Mouse (Mus musculus) layer of hippocampus, postnatal 14 days (tissue): ENCODE results near the gene Tent4a. TPM values are rescaled to one million over a fixed set of nuclear protein-coding genes. Genes with fewer than 3 reads are reported as not detected.
"Not testable (repeated sequence)": the region's sequence is repeated elsewhere in the genome, so short reads cannot be mapped to it uniquely, and the experiment has no call there.

ENCODE experiments used
- DNase-seq, 2 experiments: peaks; one replicate each; pipeline ENCODE4 v3.0.0; 2021 to 2022; ENCODE audit warnings: low spot score in 2 of 2, mixed read lengths in 1 of 2
- long read RNA-seq, 2 experiments: library from polyadenylated mRNA; stranded (forward); transcript quantifications; one replicate each; pipeline ENCODE4 v2.0.0; 2021
- total RNA-seq, 2 experiments: library from RNA; stranded (reverse); gene quantifications; 2 replicates each; pipeline ENCODE4 v1.2.3; 2021

Gene Tent4a
- 10 to 100 TPM; 38.0 to 38.2 TPM for total RNA-seq
- long read RNA-seq, experiment 1, full-length matches to known transcripts = 11 of 39 reads
- long read RNA-seq, experiment 1, partial matches to known transcripts = 5 of 39 reads
- long read RNA-seq, experiment 1, other reads (novel, unspliced or antisense) = 23 of 39 reads
- long read RNA-seq, experiment 2, full-length matches to known transcripts = 16 of 87 reads
- long read RNA-seq, experiment 2, partial matches to known transcripts = 3 of 87 reads
- long read RNA-seq, experiment 2, other reads (novel, unspliced or antisense) = 68 of 87 reads

DNA sequence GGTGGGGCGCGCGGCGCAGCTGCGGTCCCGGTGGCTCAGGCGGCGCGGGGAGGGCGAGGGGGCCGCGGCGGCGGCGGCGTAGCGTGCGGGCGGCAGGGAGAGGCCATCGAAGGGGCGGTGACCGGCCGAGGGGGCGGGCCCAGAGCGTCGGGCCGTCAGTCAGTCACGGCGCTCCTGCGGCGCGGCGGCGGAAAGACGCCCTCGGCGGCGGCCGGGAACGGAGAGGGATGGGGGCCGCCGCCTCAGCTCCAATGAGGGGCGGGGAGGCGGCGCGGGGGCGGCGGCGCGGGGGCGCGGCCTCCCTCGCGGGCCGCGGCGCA lies at the start of gene Tent4a:
TSS of gene Tent4a (minus strand) at position 284 of the 320 bp plus-strand sequence.
- no peak for DNase-seq

DNA sequence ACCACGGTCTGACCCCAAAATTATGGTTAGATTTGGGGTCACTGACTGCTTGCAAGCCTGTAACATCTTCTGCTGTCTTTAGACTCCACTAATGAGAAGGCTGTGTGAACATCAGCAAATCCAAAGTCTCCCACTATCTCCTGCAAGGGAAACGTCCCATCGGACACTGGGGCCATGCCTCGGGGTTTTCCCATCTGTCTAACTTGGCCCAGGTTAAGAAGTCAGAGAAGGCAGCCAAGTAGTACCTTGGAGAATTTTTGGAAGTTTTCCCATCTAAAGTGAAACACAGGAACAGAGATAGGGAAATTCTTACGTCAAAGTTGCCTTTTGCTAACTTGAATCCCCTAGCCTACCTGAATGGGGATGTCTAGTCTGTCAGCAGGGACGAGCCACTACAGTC lies 49.2 kb upstream of the Tent4a start:
- DNase-seq = no peak

DNA sequence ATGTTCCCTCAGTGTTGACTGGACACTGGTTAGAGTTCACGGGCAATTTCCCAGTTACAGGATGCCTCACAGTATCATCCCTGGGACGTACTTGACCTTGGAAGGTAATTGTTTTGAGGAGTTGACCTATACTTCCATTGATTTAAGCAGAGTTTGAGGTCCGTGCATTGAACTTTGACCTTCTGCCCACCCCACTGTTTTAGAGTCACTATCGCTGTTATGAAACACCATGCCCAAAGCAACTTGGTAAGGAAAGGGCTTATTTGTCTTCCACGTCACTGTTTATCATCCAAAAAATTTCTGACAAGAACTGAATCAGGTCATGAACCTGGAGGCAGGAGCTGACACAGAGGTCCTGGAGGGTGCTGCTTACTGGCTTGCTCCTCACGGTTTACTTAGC lies 48.0 kb upstream of the Tent4a start:
- no peak for DNase-seq

DNA sequence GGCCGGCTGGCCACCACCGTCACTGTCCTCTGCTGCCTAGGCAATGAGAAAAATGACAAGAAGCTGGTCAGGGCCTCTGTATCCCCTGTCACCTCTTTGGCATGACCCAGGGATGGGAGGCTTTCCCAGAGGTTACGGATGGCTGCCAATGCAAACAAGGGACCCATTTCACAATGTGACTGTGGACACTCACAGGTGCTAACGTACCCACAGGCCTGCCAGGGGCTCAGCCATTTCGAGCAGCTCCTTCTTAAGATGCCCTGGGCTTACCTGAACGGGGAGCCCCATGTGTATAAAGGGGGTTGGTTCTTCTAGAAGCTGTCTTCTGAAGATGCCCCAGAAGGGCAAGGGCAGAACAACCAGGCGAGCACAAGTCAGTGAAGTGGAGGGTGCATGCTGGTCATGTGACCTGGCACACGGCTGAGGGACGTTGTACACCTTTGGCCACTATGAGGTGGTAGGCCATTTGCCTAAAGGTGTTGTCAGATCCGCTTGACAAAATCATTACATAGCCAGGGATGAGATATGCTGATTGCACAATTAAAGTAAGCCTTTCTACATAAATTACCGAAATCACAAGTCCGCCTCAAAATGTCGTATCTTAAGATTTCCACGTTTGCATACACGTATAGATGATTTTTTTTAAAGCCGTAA lies 42.9 kb upstream of the Tent4a start:
- no peak for DNase-seq

DNA sequence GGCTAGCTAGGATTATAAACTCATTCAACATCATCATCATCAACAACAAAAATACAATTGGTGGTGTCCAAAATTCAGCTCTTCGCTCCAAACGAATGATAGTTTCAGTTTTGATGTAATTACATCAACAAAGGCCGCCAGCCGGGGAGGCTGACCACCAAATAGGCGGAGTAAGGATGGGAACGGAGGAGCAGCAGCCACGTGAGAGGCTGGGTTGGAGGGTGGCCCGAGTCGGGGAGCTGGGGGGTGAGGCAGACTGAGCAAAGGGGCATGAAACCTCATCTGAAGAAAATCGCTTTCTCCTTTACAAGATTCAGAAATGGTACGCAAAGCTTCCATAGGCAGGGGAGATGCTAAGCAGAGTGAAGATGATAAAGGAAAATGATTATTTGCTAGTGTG lies 42.3 kb upstream of the Tent4a start:
- DNase-seq = no peak

DNA sequence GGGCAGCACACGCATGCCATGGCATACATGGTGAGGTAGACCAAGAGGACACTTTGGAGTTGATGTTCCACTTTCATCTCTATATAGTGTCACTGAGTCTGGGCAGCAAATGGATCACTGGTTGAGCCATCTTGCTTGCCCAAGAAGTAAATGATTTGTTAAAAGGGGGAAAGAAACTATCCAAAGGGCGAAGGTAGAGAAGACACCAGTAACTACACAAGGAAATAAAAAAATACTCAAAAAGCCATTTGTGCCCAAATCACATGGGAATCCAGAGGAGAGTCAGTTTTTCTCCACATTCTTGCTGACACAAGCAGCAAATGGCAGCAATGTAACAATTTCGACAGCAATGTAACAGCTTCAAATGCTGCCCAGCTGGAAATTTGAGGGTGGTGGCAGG lies 38.2 kb upstream of the Tent4a start:
- DNase-seq = no peak

DNA sequence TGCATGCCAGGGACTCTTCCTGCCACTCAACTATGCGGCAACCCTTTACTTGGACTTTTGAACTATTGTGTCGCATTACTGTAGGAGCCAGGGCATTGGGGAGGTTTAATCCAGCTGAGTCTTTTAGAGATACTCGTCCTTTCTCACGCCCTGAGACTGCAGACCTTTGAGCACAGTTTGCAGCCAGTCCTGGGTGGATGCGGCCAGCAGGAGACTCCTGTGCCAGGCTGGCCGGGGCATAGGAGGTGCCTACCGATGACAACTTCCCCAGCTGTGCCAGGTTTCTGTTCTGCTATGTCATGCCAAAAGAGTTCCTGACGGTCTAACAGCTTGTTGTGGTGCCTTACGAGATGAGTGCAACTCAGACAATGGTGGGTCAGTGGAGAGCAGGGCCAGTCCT lies 34.8 kb upstream of the Tent4a start:
- no peak for DNase-seq

DNA sequence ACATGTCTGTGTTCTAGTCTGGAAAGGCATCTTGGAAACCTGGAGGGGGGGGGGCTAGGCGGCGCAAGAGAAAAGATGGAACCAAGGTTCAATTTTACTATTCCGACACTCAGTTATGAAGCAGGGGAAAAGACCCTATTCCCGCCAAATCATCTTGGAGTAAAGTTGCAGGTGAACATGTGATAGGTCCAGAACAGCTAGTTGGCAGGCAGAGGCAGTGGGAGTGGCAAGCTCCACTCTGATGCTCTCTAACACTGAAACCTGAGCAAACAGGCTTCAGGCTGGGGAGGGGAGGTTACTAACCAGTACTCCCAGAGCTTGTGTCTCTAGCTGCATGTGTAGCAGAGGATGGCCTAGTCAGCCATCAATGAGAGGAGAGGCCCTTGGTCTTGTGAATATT lies 31.0 kb upstream of the Tent4a start:
- not testable (repeated sequence) for DNase-seq

DNA sequence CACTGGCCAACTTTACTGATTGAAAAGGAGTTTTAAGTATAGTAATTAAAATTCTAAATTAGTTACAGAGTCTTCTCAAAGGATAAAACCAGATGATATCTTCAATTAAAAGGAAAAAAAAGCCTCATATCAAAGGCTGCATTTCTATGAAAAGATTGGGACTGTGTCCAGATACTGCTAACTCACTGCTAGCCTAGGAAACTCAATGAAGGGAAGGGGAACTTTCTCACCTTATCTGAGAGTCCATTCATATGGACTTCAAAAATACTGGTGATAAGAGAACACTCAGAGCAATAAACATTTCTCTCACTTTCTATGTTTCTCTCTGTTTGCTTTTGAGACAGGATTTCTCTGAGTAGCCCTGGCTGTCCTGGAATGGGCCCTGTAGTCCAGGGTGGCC lies 30.2 kb upstream of the Tent4a start:
- DNase-seq = no peak

DNA sequence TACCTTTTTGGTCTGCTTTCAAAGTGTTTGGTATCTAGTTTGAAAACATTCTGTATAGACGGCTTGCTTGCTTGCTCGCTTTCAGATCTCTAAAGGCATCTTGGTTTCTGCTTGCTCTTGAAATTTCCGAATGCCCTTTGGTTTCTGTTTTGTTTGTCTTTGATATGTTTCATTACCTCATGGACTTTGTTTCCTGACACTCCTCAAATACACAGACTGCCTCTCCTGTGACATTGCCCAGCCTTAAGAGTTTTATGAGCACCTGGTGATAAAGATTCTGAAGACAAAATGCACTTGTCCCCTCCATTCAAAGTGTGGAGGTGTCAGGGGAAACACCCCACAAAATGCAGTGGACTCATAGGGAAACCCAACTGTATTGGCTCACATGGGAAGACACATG lies 29.5 kb upstream of the Tent4a start:
- no peak for DNase-seq

DNA sequence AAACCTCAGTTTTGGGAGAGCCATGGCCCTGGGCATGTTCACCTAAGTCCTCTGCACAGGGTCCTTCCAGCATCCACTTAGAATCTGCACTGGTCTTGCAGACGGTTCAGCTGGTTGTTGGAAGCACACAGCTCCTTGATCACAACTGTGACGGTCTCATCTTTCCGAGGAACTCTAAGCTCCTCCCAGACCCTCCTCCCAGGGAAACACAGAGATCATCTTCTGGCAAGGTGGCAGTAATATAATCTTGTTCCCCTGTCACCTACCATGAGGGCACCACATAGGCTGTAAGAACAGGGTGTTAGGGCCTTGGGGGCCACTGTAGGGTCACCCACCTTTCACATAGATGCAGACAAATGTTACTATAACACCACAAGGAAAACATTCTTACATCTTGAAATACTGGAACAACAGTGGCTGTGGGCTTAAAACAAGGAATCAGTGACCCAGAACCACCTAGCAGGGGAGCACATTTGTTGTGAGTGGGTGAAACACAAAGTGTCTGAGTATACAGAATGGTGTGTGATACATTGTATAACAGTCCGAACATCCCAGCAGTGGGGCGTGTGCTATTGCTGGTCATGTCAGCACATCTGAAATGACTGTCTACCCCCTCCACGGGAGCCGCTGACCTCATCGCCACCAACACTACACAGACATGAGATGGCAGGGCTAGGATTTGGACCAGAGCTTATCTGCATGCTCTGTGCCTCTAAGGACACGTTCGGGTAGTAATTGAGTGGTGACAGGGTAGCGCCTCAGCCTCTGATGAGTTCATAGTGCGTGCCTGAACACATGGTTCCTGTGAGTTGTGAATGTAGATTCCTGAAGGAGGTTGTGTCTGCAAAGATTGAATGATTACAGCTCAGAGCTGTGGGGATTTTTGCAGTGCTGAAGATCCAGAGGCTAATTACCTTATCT lies 28.5 kb upstream of the Tent4a start:
- DNase-seq = no peak

DNA sequence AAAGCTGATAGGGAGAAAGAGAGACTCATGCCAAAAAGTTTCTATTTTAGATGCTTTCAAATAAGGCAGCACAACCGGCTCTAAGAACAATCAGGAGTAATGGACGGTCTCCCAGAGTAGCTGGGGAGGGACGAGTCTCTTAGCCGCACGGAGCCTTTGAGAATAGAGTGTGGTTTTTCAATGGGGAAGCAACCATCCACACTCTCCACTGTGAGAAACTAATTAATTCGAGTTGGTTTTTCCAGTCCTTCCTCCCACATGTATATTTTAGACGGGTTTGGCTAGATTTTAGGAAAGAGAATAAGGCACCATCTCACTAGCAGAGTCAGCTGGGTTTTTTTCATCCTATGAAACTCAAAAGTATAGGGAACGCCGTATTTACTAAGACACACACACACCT lies 27.6 kb upstream of the Tent4a start:
- DNase-seq = no peak

DNA sequence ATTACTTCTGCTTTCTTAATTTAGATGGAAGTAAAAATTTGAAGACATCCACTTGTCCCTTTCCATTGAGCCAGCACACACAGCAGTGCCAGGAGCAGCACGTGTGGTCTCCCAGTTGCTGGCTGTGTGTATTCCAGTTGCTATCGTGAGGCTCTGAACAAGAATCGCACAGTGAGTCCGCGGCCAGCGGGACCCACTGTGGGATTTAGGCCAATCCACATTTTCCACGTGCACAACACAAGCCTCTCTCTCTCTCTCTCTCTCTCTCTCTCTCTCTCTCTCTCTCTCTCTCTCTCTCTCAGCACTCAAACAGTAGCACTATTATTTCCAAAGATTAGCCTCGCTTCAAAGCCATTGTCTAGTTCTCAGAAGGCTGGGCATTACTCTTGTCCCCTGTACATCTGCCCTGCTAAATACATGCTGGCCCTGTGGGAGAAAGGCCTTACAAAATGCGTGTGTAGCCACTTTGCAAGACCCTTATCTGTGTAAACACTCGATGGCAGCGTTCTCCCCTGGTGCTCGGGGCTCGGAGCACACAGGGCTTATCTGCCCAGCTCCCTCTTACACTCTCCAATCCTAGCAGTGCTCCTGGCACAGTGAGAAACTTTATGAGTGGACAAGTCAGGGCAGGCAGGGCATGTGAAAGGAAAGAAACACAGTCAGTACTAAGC lies 25.0 kb upstream of the Tent4a start:
- peak in 1 of 2 experiments; percentile 52 for DNase-seq

DNA sequence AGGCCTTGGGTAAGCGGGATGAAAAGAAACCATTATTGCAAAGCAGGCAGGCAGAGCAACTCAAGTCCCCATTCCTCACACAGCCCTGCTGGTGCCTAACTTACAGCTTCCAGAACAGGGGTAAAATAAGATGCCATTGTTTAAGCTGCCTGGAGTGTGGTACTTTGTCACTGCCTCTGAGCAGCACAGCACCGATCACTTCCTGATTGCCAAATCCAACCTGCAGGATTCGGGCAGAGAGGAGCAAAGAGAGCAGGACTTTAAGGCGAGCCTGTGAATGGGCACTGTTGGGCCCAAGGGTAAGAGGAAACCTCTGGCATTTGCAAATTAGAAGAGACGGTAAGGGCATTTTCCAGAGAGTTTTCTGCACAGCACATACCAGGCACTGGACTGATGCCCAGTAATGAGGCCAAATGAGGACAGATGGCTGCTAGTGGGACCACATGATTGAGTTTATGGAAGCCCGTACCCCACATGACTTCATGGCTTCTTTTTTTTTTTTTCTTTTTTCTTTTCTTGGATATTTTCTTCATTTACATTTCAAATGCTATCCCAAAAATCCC lies 23.8 kb upstream of the Tent4a start:
- DNase-seq = peak in 1 of 2 experiments; percentile 64

DNA sequence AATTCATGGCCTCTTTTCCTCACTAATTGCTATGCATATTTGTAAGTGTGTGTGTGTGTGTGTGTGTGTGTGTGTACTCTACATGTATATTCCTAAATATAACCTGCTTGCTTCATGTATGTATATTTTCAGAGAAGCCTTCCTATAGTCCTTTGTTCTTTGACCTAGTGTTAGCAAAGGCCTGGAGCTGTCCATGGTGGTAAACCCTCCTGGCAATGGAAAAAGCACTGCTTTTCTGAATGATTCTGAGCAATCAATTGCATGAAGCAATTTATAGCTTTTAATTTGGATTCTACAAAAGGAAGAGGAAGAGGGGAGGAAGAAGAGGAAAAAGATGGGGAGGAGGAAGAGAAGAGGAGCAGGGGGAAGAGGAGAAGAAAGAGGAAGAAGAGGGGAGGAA lies 22.3 kb upstream of the Tent4a start:
- no peak for DNase-seq

DNA sequence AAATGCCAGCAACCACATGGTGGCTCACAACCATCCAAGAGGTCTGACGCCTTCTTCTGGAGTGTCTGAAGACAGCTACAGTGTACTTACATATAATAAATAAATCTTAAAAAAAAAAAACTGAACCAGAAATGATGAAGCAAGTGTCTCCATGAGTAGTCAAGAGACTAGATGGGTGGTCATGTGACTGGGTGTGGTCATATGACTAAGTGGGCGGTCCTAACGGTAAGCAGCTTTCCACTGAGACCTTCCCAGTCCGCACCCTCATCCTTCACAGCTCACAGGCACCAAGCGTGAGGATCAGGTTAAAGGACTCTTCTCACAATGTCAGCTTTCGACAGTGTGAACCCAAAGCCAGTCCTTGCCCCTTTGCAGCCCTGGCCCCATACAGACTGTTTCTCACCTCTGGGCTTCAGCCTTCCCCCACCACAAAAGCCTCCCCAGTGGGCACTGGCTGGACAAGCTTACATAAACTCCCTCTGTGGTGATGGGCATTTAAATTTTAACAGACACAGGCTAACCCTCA lies 21.6 kb upstream of the Tent4a start:
- DNase-seq = no peak

DNA sequence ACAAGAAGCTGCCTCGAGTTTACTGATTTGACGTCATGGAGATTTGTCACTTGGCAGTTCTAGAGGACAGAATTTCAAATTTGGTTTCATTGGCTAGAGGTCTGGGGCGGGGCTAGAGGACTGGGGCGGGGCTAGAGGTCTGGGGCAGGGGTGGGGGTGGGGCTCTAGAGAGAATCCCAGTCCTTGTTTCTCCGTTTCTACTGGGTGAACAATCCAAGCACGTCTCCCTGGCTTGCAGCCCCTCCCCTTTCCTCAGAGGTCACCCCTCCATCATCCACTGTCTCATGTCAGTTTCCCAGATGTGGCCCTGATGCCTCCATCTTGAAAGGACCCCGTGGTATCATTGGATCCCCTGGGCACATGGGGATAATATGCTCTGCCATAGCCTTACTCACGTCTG lies 20.6 kb upstream of the Tent4a start:
- DNase-seq = no peak

DNA sequence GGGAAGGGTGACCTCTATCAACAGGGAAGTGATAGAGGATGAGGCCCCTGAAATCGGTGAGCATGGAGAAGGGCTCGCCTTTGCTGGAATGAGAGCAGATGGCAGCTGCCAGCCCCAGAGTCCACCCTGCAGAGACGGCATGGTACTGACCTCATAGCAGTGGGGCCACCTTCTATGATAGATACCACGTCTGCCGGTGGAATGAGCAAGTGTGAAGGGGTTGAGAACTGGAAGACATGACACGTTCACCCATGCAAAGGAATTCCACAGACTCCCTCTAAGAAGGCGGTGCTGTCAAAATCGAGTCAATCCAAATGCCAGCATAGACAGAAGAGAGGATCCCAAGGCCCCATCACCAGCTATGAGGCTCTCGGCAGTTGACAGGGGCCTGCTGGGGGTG lies 19.8 kb upstream of the Tent4a start:
- no peak for DNase-seq

DNA sequence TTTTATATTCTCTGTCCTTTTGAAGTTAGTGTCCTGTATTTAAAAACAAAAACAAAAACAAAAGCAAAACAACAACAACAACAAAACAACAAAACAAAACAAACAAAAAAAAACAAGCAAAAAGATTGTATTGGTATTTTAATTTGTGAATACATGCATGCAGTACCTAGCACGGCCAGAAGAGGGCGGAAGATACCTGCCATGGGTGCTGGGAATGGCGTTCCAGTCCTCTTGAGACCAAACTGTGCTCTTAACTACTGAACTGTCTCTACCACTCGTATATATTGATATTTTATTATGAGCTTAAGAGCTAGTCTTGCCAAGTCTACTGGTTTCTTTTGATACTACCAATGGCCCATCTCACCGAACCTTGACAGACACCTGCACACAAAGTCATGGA lies 18.6 kb upstream of the Tent4a start:
- DNase-seq = no peak

DNA sequence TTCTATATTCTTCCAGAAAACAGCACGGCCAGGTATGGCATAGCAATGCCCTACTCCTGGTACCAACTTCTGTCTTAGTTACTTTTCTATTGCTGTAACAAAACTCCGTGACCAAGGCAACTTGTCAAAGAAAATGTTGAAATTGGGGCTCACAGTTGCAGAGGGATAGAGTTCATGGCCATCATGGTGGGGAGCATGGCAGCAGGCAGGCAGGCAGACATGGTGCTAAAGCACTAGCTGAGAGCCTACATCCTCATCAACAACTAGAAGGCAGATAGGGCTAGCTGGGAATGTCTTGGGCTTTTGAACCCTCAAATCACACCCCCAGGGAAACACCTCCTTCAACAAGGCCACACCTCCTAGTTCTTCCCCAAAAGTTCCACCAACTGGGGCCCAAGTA lies 16.4 kb upstream of the Tent4a start:
- no peak for DNase-seq

DNA sequence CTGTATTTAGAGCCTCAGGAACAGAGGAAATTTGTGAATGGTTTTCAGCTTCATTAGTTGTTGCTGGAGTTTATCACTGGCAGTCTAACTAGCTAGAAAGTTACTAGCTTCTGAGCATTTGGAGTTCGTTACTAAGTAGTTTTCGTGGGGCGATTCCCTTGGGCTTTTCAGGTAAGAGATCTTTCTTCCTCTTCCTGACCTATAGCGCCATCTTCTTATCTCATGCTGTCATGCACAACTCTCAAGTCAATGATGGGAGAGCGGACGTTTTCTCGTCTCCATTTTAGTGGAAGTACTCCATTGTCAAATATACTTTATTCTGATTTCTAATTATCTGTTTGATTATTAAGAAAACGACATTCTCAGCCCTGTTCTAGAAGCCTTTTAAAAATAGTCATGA lies 15.6 kb upstream of the Tent4a start:
- no peak for DNase-seq
